Mouse (Mus musculus): ENCODE measurements around the gene Sh3bp2.

DNA sequence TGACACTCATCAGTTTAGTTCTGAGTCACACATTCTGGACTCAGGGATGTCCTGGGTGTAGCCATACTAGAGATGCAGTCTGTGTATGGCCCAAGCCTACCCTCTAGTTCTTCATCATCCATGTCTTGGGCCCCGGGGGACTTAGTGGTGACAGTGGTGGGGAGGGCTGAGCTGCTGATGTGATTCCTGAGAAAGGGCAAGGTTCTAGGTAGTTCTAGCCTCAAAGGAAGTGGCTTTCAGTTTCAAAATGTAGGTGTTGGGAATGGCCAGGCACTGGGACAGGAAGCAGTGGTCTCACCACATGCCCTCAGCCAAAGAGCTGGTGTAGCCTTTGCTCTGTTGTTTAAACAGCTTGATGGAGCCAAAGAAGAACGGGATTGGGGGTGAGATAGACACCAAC is 13.5 kb downstream of the Sh3bp2 start:
- TF ChIP-seq MYC (IDR thresholded peaks at IDR 0.05; ENCODE audit: low read depth, low read length) (no peak), E2F4 (IDR thresholded peaks at IDR 0.05; ENCODE audit: borderline replicate concordance, low read depth, low read length) (no peak), CTCF (IDR thresholded peaks at IDR 0.05 in 2 of 3, conservative IDR thresholded peaks at IDR 0.05 in 1 of 3; ENCODE audit: control insufficient read depth in 1 of 3, insufficient read depth in 1 of 3, low read depth in 2 of 3, low read length in 3 of 3, poor library complexity in 1 of 3, severe bottlenecking in 1 of 3) (no peak), CHD2 (IDR thresholded peaks at IDR 0.05; ENCODE audit: low read length) (no peak), MEF2A (IDR thresholded peaks at IDR 0.05; ENCODE audit: extremely low read depth, insufficient replicate concordance, low read depth, low read length, poor library complexity, severe bottlenecking) (no peak), RAD21 (IDR thresholded peaks at IDR 0.05; ENCODE audit: low read depth, low read length) (no peak), TCF12 (IDR thresholded peaks at IDR 0.05; ENCODE audit: low read depth, low read length) (no peak), ZNF384 (IDR thresholded peaks at IDR 0.05; ENCODE audit: low read depth, low read length) (no peak), POLR2A (IDR thresholded peaks at IDR 0.05; ENCODE audit: control insufficient read depth in 1 of 2, insufficient read depth in 1 of 2, low read depth in 1 of 2, low read length in 2 of 2, poor library complexity in 1 of 2) (no peak), USF1 (IDR thresholded peaks at IDR 0.05; ENCODE audit: low read depth, low read length) (no peak), JUND (IDR thresholded peaks at IDR 0.05; ENCODE audit: low read depth, low read length) (no peak)

All from MEL (cell line).